Mouse (Mus musculus): Measurements from ENCODE around the gene Ppfia1.

Ppfia1 gene

GRCm38 (mm10) chr7:144432920-144433319, 120.6 kb downstream of the Ppfia1 start:
- CTCF ChIA-PET = no interaction called here

GRCm38 (mm10) chr7:144427460-144427859, 126.1 kb downstream of the Ppfia1 start:
- CTCF ChIA-PET = no interaction called here
